Mouse (Mus musculus) ovary, adult 18-20 months (tissue): ENCODE results near the gene Kitl.

Experiments
- DNase-seq: peaks from one replicate; pipeline ENCODE4 v3.0.0; 2022; ENCODE audit warnings: low spot score, mixed read lengths

Gene Kitl

GRCm38 (mm10) chr10:100115570-100115969 is 100.1 kb downstream of the Kitl start:
- no peak for DNase-seq

DNA sequence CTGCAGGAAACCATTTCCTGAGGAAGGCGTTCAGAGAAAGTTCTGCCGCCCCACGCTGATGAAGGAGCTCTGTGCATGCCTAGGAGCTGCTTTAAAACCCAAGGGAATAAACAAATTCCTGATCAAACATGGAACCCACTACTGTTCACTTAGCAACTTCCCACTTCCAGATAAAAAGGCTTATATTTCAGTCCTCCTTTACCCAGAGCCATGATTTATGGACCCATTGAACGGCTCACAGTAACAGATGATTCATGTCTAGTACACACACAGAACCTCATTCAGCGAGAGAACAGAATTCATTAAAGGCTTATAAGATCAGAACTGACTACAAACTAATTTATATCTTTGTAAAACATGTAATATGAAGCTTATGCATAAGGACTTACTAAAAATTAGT is 109.0 kb downstream of the Kitl start:
- DNase-seq, result no peak

GRCm38 (mm10) chr10:100127837-100128743 is 112.7 kb downstream of the Kitl start:
- DNase-seq, result no peak

- no peak for DNase-seq
Measured at GRCm38 (mm10) chr10:100131657-100132056, 116.2 kb downstream of the Kitl start.

DNA sequence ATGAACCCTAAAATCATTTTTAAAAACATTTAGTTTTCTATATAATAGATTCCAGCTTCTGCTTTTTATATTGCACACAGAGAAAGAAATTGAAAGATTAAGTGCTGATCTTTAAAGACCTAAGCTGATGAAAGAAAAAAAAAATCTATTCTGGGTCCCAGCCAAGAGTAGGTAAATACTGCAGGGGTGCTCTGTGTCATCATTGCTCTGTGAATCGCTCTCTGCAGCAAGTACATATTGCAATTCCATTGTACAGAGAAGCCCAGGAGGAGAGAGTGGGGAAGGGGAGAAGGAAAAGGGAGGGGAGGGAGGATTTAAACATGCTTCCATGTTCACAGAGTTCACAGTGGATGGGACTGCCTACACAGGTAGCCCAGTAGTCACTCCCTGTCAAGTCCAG is 116.9 kb downstream of the Kitl start:
- no peak for DNase-seq

- DNase-seq, result no peak
Measured at GRCm38 (mm10) chr10:100138552-100138951, 123.1 kb downstream of the Kitl start.

GRCm38 (mm10) chr10:100148123-100148522 is 132.7 kb downstream of the Kitl start:
- no peak for DNase-seq
